Mouse (Mus musculus): ENCODE measurements around the gene Chid1.

Chid1 gene

GRCm38 (mm10) chr7:141559726-141560325, 20.2 kb upstream of the Chid1 start:
- DNase-seq (ENCODE audit: low read depth, low spot score) = no peak

GRCm38 (mm10) chr7:141558946-141559345, 19.3 kb upstream of the Chid1 start:
- DNase-seq (ENCODE audit: low read depth, low spot score) = no peak

GRCm38 (mm10) chr7:141558329-141558776, 18.7 kb upstream of the Chid1 start:
- no peak for DNase-seq (ENCODE audit: low read depth, low spot score)

- DNase-seq (ENCODE audit: low read depth, low spot score) = no peak
Observed at GRCm38 (mm10) chr7:141550464-141550863, 10.8 kb upstream of the Chid1 start.

- DNase-seq (ENCODE audit: low read depth, low spot score) = no peak
Observed at GRCm38 (mm10) chr7:141549432-141550061, 9.9 kb upstream of the Chid1 start.

- no peak for DNase-seq (ENCODE audit: low read depth, low spot score)
Observed at GRCm38 (mm10) chr7:141544654-141545053, 5.0 kb upstream of the Chid1 start.

- DNase-seq (ENCODE audit: low read depth, low spot score) = no peak
Observed at GRCm38 (mm10) chr7:141542588-141542987, 2.9 kb upstream of the Chid1 start.

GRCm38 (mm10) chr7:141541681-141542080, 2.0 kb upstream of the Chid1 start:
- DNase-seq (ENCODE audit: low read depth, low spot score) = no peak

GRCm38 (mm10) chr7:141540312-141541081, 840 bp upstream of the Chid1 start:
- peak; percentile 70 for DNase-seq (ENCODE audit: low read depth, low spot score)

GRCm38 (mm10) chr7:141538852-141539555, 653 bp downstream of the Chid1 start:
- peak; percentile 39 for DNase-seq (ENCODE audit: low read depth, low spot score)

- DNase-seq (ENCODE audit: low read depth, low spot score) = no peak
Observed at GRCm38 (mm10) chr7:141535570-141535969, 4.1 kb downstream of the Chid1 start.

- DNase-seq (ENCODE audit: low read depth, low spot score) = no peak
Observed at GRCm38 (mm10) chr7:141525580-141525925, 14.1 kb downstream of the Chid1 start.

GRCm38 (mm10) chr7:141524760-141525579, 14.7 kb downstream of the Chid1 start:
- peak; percentile 88 for DNase-seq (ENCODE audit: low read depth, low spot score)

- no peak for DNase-seq (ENCODE audit: low read depth, low spot score)
Observed at GRCm38 (mm10) chr7:141524271-141524670, 15.4 kb downstream of the Chid1 start.

GRCm38 (mm10) chr7:141523007-141523406, 16.6 kb downstream of the Chid1 start:
- DNase-seq (ENCODE audit: low read depth, low spot score) = no peak

GRCm38 (mm10) chr7:141519795-141520194, 19.9 kb downstream of the Chid1 start:
- DNase-seq (ENCODE audit: low read depth, low spot score) = no peak

GRCm38 (mm10) chr7:141518926-141519325, 20.7 kb downstream of the Chid1 start:
- DNase-seq (ENCODE audit: low read depth, low spot score) = no peak

GRCm38 (mm10) chr7:141518296-141518695, 21.4 kb downstream of the Chid1 start:
- DNase-seq (ENCODE audit: low read depth, low spot score) = no peak

GRCm38 (mm10) chr7:141517638-141518037, 22.0 kb downstream of the Chid1 start:
- DNase-seq (ENCODE audit: low read depth, low spot score) = no peak

GRCm38 (mm10) chr7:141510681-141511191, 28.9 kb downstream of the Chid1 start:
- no peak for DNase-seq (ENCODE audit: low read depth, low spot score)

GRCm38 (mm10) chr7:141510196-141510595, 29.5 kb downstream of the Chid1 start:
- no peak for DNase-seq (ENCODE audit: low read depth, low spot score)

Measured in A20 (cell line).